Mouse (Mus musculus) spleen, adult 12 weeks (tissue): ENCODE data around the gene Rfesd.

Source experiments
- DNase-seq: peaks from one replicate; pipeline ENCODE4 v3.0.0; 2022; ENCODE audit warnings: low spot score

Rfesd gene

GRCm38 (mm10) chr13:75976649-75977048 lies 41.9 kb downstream of the Rfesd start:
- DNase-seq, result no peak

- DNase-seq, result no peak
These were observed 42.3 kb downstream of the Rfesd start for GRCm38 (mm10) chr13:75976218-75976617.

DNA sequence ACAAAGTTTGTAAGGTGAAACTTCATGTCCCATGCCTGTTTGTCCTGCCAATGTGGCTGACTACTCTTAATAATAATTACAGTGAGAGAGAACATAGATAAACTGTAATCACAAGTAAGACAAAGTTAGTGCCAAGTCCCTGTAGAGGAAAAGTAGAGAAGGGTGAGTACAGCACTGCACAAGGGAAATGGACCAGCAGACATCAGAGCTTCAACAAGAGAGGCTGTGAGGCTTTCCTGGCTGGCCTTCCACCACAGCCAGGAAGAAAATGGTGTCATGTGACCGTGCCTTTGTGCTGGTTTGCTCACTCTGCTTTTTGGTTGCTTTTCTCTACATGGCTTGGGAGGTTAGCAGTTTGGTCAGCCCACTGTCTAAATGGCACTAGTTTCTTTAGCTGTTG lies 42.9 kb downstream of the Rfesd start:
- no peak for DNase-seq

DNA sequence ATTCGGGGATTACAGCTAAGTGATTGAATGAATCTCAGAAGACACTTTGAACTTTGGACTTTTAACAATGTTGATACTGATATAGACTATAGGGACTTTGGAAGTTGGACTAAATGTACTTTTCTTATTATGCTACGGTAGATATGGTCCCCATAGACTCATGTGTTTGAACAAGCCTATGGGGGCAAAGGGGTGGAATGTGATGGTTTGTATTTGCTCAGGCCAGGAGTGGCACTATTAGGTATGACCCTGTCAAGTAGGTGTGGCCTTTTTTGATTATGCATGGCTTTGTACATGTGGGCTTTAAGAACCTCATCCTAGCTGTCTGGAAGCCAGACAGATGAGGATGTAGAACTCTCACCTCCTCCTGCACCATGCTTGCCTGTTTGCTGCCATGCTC lies 44.0 kb downstream of the Rfesd start:
- DNase-seq, result no peak

DNA sequence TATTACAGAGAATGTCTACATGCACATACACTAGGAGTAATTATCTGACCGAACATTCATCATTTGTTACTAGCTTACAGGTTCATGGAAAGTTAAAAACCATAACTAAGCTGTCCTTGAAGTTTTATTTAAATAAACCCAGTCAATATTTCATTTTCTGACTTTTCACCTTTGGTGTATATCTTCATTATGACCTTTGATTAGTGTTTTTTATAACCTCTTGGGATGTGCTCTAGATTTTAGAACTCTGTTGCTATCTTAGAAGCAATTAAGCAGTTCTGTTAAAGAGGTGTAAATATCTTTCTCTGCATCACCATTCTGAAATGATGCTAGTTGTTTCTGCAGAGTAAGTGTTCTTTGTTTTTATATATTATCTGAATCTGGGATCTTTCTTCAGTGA lies 51.7 kb downstream of the Rfesd start, which contains the start of gene Spata9:
Spata9 (plus strand) TSS at position 301 of the 400 bp plus-strand sequence.
- DNase-seq, result no peak

DNA sequence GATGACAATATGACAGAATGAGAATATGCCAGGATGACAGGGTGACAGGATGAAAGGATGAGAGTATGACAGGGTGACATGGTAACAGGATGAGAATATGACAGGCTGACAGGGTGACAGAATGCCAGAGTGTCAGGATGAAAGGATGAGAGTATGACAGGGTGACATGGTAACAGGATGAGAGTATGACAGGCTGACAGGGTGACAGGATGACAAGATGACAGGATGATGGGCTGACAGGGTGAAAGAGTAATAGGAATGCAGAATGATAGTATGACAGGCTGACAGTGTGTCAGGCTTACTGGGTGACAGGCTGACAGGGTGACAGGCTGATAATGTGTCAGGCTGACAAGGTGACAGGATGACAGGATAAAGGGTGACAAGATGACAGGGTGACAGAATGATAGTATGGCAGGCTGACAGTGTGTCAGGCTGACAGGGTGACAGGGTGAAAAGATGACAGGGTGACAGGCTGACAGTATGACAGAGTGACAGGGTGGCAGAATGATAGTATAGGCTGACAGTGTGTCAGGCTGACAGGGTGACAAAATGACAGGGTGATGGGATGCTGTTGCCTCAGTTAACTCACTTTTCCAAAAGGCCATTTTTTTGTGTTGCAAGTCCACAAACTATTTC lies 63.0 kb downstream of the Rfesd start:
- no peak for DNase-seq
